Mouse (Mus musculus) heart, postnatal 14 days (tissue): ENCODE measurements around the gene Cd3eap. TPM values are rescaled to one million over a fixed set of nuclear protein-coding genes. Genes with fewer than 3 reads are reported as not detected.

Experiments used
- DNase-seq, 2 experiments: peaks; one replicate each; pipeline ENCODE4 v3.0.0; 2021 to 2022
- intact Hi-C: fragments of 180-260 bp; cut with DNase I; formaldehyde crosslinking; loops from one replicate; pipeline ENCODE4 v1.15.1; 2025
- long read RNA-seq, 2 experiments: library from polyadenylated mRNA; stranded (forward); transcript quantifications; one replicate each; pipeline ENCODE4 v2.0.0; 2021
- total RNA-seq, 2 experiments: library from RNA; stranded (reverse); gene quantifications; 2 replicates each; pipeline ENCODE4 v1.2.3; 2021

Gene Cd3eap
- 1 to 10 TPM; 6.5 to 9.4 TPM for total RNA-seq
- long read RNA-seq, experiment 1, transcript Cd3eap-201 (3 exons, 2,239 nt), result major isoform, 21 of 26 reads
- long read RNA-seq, experiment 1, partial matches to known transcripts, result 0 of 26 reads
- long read RNA-seq, experiment 1, other reads (novel, unspliced or antisense), result 5 of 26 reads
- long read RNA-seq, experiment 2, transcript Cd3eap-201 (3 exons, 2,239 nt), result major isoform, 9 of 16 reads
- long read RNA-seq, experiment 2, partial matches to known transcripts, result 0 of 16 reads
- long read RNA-seq, experiment 2, other reads (novel, unspliced or antisense), result 7 of 16 reads

GRCm38 (mm10) chr7:19359299-19359891, at the start of gene Cd3eap, which contains the start of gene Ppp1r13l:
Cd3eap (minus strand) TSS chr7:19359483.
Ppp1r13l (plus strand) TSS chr7:19359749.
- peak; percentile 86 to 90 for DNase-seq
- intact Hi-C loops, result no loop called here

- intact Hi-C loops, result loop anchor here (2.0 to 10.0 kb wide), 4 partner anchors 97 to 299 kb away; no protein-coding TSS in a partner anchor
- peak; percentile 83 to 92 for DNase-seq
Observed at GRCm38 (mm10) chr7:19405417-19405816, 46.1 kb upstream of the Cd3eap start.

- intact Hi-C loops, result loop anchor here (2.0 to 10.0 kb wide), 2 partner anchors 214 to 300 kb away; no protein-coding TSS in a partner anchor
- DNase-seq, result no peak
Observed at GRCm38 (mm10) chr7:19404476-19404875, 45.2 kb upstream of the Cd3eap start, which contains the start of gene Ckm. Ckm (plus strand) TSS chr7:19404776.

- intact Hi-C loops, result loop anchor here (2.0 to 10.0 kb wide), 2 partner anchors 215 to 301 kb away; no protein-coding TSS in a partner anchor
- peak; percentile 35 to 42 for DNase-seq
Observed at GRCm38 (mm10) chr7:19403731-19404296, 44.5 kb upstream of the Cd3eap start, which contains the start of gene Klc3. Klc3 (minus strand) TSS chr7:19404104.

GRCm38 (mm10) chr7:19402535-19403112, 43.3 kb upstream of the Cd3eap start:
- intact Hi-C loops, result loop anchor here (10.0 kb wide), 1 partner anchor 302 kb away; no protein-coding TSS in a partner anchor
- no peak for DNase-seq

GRCm38 (mm10) chr7:19400946-19401345, 41.7 kb upstream of the Cd3eap start:
- intact Hi-C loops, result loop anchor here (10.0 kb wide), 1 partner anchor 304 kb away; no protein-coding TSS in a partner anchor
- no peak for DNase-seq

- intact Hi-C loops, result loop anchor here (10.0 kb wide), 1 partner anchor 305 kb away; no protein-coding TSS in a partner anchor
- peak; percentile 39 to 48 for DNase-seq
Observed at GRCm38 (mm10) chr7:19399496-19400280, 40.4 kb upstream of the Cd3eap start.

- intact Hi-C loops, result no loop called here
- no peak for DNase-seq
Observed at GRCm38 (mm10) chr7:19394484-19394883, 35.2 kb upstream of the Cd3eap start.

- DNase-seq, result no peak
- intact Hi-C loops, result no loop called here
Observed at GRCm38 (mm10) chr7:19388699-19389413, 29.6 kb upstream of the Cd3eap start.

GRCm38 (mm10) chr7:19383708-19384107, 24.4 kb upstream of the Cd3eap start:
- no peak for DNase-seq
- intact Hi-C loops, result no loop called here

- intact Hi-C loops, result no loop called here
- peak in 1 of 2 experiments; percentile 42 for DNase-seq
Observed at GRCm38 (mm10) chr7:19382166-19382541, 22.9 kb upstream of the Cd3eap start.

- peak; percentile 99 for DNase-seq
- intact Hi-C loops, result no loop called here
Observed at GRCm38 (mm10) chr7:19381377-19382165, 22.3 kb upstream of the Cd3eap start, which contains the start of gene Ercc2. Ercc2 (plus strand) TSS chr7:19382010.

- intact Hi-C loops, result no loop called here
- no peak for DNase-seq
Observed at GRCm38 (mm10) chr7:19378049-19378448, 18.8 kb upstream of the Cd3eap start.

GRCm38 (mm10) chr7:19376019-19376418, 16.7 kb upstream of the Cd3eap start:
- no peak for DNase-seq
- intact Hi-C loops, result no loop called here

GRCm38 (mm10) chr7:19375368-19375767, 16.1 kb upstream of the Cd3eap start:
- no peak for DNase-seq
- intact Hi-C loops, result no loop called here

GRCm38 (mm10) chr7:19373367-19373766, 14.1 kb upstream of the Cd3eap start:
- intact Hi-C loops, result no loop called here
- no peak for DNase-seq

- intact Hi-C loops, result no loop called here
- peak; percentile 69 to 76 for DNase-seq
Observed at GRCm38 (mm10) chr7:19369823-19370425, 10.6 kb upstream of the Cd3eap start.

GRCm38 (mm10) chr7:19368380-19368779, 9.1 kb upstream of the Cd3eap start:
- peak; percentile 47 to 63 for DNase-seq
- intact Hi-C loops, result no loop called here
